Mouse (Mus musculus) MEL (cell line): ENCODE data around the gene Wdfy3.

ENCODE experiments used
- CTCF ChIP-seq, 3 experiments: IDR thresholded peaks in 2 of 3; conservative IDR thresholded peaks in 1 of 3; 2 replicates each; pipeline ENCODE4 v1.5.1; 2011 to 2012; ENCODE audit warnings: low read length in 3 of 3, low read depth in 2 of 3, mild to moderate bottlenecking in 2 of 3, improper control_type of control experiment in 1 of 3, inconsistent platforms in 1 of 3, mixed read lengths in 1 of 3, moderate library complexity in 1 of 3; ENCODE audit not compliant: control insufficient read depth in 1 of 3, insufficient read depth in 1 of 3, poor library complexity in 1 of 3, severe bottlenecking in 1 of 3
- MAX ChIP-seq: IDR thresholded peaks from 2 replicates; pipeline ENCODE4 v1.6.1; 2011; ENCODE audit warnings: low read length, improper control_type of control experiment
- MAZ ChIP-seq: IDR thresholded peaks from 2 replicates; pipeline ENCODE4 v1.6.1; 2012; ENCODE audit warnings: low read depth, mild to moderate bottlenecking, inconsistent platforms, low read length, improper control_type of control experiment
- POLR2A ChIP-seq, 2 experiments: IDR thresholded peaks; 2 replicates each; pipeline ENCODE4 v1.6.1; 2011 to 2012; ENCODE audit warnings: low read length in 2 of 2, mild to moderate bottlenecking in 2 of 2, control low read depth in 1 of 2, improper control_type of control experiment in 1 of 2, low read depth in 1 of 2, moderate library complexity in 1 of 2; ENCODE audit not compliant: control insufficient read depth in 1 of 2, insufficient read depth in 1 of 2, poor library complexity in 1 of 2
- POLR2AphosphoS2 ChIP-seq: IDR thresholded peaks from 2 replicates; pipeline ENCODE4 v1.6.1; 2011; ENCODE audit warnings: low read length, improper control_type of control experiment
- ZNF384 ChIP-seq: IDR thresholded peaks from 2 replicates; pipeline ENCODE4 v1.6.1; 2012; ENCODE audit warnings: low read depth, mild to moderate bottlenecking, inconsistent platforms, low read length, improper control_type of control experiment

DNA sequence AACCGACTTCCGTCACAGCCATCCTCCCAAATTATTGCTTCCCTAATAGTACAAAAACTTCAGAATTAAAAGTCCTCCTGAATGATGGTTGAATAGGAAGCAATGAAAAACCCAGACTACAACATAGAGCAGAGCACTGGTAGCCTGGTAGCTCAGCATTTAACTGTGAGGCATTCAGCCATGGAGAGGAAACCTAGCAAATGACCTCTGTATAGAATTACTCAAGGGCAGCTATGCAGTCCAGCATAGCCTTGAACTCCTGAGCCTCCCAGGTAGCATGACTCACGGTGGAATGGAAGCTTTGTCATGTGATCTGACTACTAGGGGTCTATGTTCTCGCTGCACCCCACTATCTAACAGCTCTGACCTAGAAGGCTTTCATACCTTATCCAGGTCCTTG, 189.8 kb downstream of the Wdfy3 start:
- TF ChIP-seq POLR2A (IDR thresholded peaks at IDR 0.05; ENCODE audit: control insufficient read depth in 1 of 2, insufficient read depth in 1 of 2, low read depth in 1 of 2, low read length in 2 of 2, poor library complexity in 1 of 2): no peak
- TF ChIP-seq MAZ: no peak
- TF ChIP-seq ZNF384: no peak
- TF ChIP-seq CTCF (IDR thresholded peaks at IDR 0.05 in 2 of 3, conservative IDR thresholded peaks at IDR 0.05 in 1 of 3; ENCODE audit: control insufficient read depth in 1 of 3, insufficient read depth in 1 of 3, low read depth in 2 of 3, low read length in 3 of 3, poor library complexity in 1 of 3, severe bottlenecking in 1 of 3): no peak
- TF ChIP-seq POLR2AphosphoS2: no peak
- TF ChIP-seq MAX: no peak
